Mouse (Mus musculus) right cerebral cortex, postnatal 4 days (tissue): ENCODE measurements around the gene Pip4k2a.

Experiments used
- DNase-seq: peaks from one replicate; pipeline ENCODE4 v3.0.0-alpha.2; 2022

The Pip4k2a gene

GRCm38 (mm10) chr2:18979046-18979445 lies 18.9 kb downstream of the Pip4k2a start:
- DNase-seq: no peak

GRCm38 (mm10) chr2:18977201-18977805 lies 20.6 kb downstream of the Pip4k2a start:
- DNase-seq: no peak

GRCm38 (mm10) chr2:18976175-18976574 lies 21.8 kb downstream of the Pip4k2a start:
- no peak for DNase-seq

GRCm38 (mm10) chr2:18974882-18975645 lies 22.9 kb downstream of the Pip4k2a start:
- no peak for DNase-seq

GRCm38 (mm10) chr2:18971564-18971963 lies 26.4 kb downstream of the Pip4k2a start:
- no peak for DNase-seq

GRCm38 (mm10) chr2:18970461-18970860 lies 27.5 kb downstream of the Pip4k2a start:
- DNase-seq: no peak

GRCm38 (mm10) chr2:18969066-18969681 lies 28.8 kb downstream of the Pip4k2a start:
- no peak for DNase-seq

GRCm38 (mm10) chr2:18967451-18968063 lies 30.4 kb downstream of the Pip4k2a start:
- no peak for DNase-seq

GRCm38 (mm10) chr2:18966566-18966965 lies 31.4 kb downstream of the Pip4k2a start:
- no peak for DNase-seq

GRCm38 (mm10) chr2:18965950-18966349 lies 32.0 kb downstream of the Pip4k2a start:
- no peak for DNase-seq

- no peak for DNase-seq
Measured at GRCm38 (mm10) chr2:18965108-18965507, 32.8 kb downstream of the Pip4k2a start.

GRCm38 (mm10) chr2:18963286-18964040 lies 34.5 kb downstream of the Pip4k2a start:
- DNase-seq: no peak

GRCm38 (mm10) chr2:18962502-18962901 lies 35.4 kb downstream of the Pip4k2a start:
- DNase-seq: no peak

- DNase-seq: no peak
Measured at GRCm38 (mm10) chr2:18960376-18960973, 37.5 kb downstream of the Pip4k2a start.

- DNase-seq: no peak
Measured at GRCm38 (mm10) chr2:18959558-18959957, 38.4 kb downstream of the Pip4k2a start.

GRCm38 (mm10) chr2:18959008-18959407 lies 38.9 kb downstream of the Pip4k2a start:
- no peak for DNase-seq

GRCm38 (mm10) chr2:18958501-18958900 lies 39.4 kb downstream of the Pip4k2a start:
- DNase-seq: no peak

GRCm38 (mm10) chr2:18958044-18958443 lies 39.9 kb downstream of the Pip4k2a start:
- DNase-seq: no peak

- DNase-seq: no peak
Measured at GRCm38 (mm10) chr2:18957459-18957858, 40.5 kb downstream of the Pip4k2a start.

- no peak for DNase-seq
Measured at GRCm38 (mm10) chr2:18956945-18957344, 41.0 kb downstream of the Pip4k2a start.

- no peak for DNase-seq
Measured at GRCm38 (mm10) chr2:18956424-18956823, 41.5 kb downstream of the Pip4k2a start.

GRCm38 (mm10) chr2:18955671-18956070 lies 42.3 kb downstream of the Pip4k2a start:
- DNase-seq: no peak
